Mouse (Mus musculus) right cerebral cortex, postnatal 25 days (tissue): ENCODE measurements at regions not wholly inside any gene's neighbourhood (a gene's known extent, or its start where the extent isn't known, plus 50 kb on each side); places are given as distances from the start of the nearest gene placed in this dataset.
A peak's percentile ranks its signal among the peaks of the same experiment; 100 is the strongest.
"Not testable (repeated sequence)": the region's sequence is repeated elsewhere in the genome, so short reads cannot be mapped to it uniquely, and the experiment has no call there.

ENCODE experiments used
- DNase-seq: peaks from one replicate; pipeline ENCODE4 v3.0.0; 2022

DNA sequence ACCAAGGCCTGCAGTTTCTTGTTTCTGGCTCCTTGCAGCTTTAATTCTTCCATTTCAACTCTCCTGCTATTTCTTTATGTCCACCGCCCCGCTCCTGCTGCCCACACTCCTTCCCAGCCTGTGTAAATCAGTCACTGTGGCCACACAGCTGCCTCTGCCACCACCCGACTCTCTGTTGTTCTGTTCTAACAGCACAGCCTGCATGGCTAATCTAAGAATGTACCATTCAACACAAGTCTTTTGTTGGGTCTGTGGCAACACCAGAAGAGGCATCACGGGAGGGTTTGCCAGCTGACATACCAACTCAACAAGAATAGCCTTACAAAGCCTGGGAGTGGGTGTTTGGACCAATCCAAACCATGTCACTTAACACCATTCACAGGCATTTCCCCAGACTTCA, 264.9 kb upstream of the Pum3 start:
- DNase-seq = peak; percentile 30

DNA sequence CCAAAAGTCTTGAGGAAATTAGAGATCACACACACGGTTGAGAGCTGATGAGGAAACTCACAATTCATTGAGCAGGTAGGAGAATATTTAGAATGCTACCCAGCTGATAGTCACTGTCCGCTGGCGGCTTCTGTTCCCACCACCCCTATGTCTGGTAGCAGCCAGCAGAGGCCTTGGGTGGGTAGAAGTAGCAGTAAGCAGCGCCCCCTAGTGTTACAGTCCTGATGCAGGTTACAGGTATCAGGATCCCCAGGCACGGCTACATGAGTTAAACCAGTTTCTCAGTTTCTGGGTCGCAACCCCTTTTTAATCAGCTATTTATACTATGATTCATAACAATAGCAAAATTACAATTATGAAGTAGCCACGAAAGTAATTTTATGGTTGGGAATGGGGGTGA, 264.1 kb upstream of the Pum3 start:
- DNase-seq = no peak

DNA sequence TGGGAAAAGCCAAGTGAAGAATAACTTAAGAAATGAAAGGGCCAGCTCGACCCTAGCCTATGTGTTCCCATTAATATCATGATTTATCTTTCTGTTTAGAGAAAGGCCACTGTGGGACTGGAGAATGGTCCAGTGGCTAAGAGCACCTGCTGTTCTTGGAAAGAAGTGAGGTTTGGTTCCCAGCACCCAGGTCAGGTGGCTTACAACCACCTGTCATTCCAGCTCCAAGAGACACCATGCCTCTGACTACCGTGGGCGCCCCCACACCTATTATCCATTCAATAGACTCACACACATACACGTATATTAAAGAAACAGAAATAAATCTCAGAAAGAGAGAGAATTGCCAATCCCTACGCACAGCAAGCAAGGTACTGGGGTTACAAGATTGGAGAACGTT, 263.3 kb upstream of the Pum3 start:
- DNase-seq = no peak

DNA sequence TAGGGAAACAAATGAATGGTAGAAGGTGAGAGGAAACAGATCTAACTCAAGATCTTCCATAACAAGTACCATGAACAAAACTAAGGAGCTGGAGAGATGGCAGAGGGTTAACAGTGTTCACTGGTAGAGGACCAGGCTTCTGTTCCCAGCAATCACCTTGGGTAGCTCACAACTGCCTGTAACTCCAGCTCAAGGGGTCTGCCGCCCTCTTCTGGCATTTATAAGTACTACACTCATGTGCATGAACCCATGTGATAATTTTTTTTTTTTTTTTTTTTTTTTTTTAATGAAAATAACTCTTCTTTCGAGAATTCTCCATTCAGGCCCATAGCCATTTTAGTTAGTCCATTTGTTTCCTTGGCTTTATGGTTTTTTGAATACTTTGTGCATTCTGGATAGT, 253.8 kb upstream of the Pum3 start:
- DNase-seq = no peak

DNA sequence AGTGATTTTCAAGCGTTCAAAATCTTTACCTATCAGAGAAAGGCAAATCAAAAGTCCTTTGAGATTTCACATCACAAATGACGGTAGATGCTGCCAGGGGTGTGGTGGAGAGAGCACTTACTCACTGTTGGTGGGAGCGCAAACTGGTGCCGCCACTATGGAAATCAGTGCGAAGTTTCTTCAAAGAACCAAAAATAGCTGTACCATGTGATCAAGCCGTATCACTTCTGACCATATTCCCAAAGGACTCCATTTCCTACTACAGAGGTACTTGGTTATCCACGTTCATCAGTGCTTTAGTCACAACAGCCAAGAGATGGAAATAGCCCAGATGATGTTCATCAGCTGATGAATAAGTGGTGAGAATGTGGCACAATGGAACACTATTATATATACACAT, 249.8 kb upstream of the Pum3 start:
- no peak for DNase-seq

GRCm38 (mm10) chr19:27672679-27673190, 243.1 kb upstream of the Pum3 start:
- DNase-seq = no peak

DNA sequence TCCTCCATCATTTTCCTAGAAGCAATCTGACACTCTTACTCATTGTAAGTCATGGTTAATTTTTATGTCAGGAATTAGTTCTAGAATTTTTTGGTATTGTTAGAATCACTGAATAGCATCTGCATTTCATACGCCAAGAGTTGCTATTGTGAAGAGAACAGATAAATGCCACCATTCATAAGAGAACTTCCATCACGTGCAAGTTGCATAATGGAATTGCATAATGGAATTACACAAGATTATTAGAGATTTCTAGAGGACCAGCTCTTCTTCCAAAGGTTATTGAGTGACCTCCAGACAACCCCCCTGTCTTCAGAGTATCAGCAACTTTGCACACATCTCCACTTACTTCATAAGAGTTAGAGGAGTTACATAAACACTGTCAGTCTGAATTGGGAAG, 233.7 kb upstream of the Pum3 start:
- no peak for DNase-seq

- DNase-seq = no peak
Measured at GRCm38 (mm10) chr19:27641001-27641400, 211.4 kb upstream of the Pum3 start.

- DNase-seq = no peak
Measured at GRCm38 (mm10) chr19:27633105-27633504, 203.5 kb upstream of the Pum3 start.

DNA sequence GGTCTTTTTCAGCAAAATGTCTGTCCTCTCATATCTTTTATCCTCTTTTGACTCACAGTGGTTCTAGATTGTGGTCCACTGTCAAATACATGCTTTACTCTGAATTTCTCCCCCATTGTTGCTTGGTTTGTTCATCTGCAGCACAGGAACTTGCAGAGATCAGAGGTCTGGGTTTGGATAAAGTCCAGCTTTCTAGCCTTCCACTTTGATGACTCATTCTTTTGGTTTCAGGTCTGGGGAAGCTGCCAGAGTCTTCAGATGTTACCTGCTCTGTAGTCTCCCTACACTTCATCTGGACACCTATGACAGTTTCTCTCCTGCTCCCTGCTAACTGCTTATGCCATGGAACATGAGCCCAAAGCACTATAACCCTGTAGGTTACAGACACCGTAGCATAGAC, 198.0 kb upstream of the Pum3 start:
- DNase-seq = no peak

- DNase-seq = no peak
Measured at GRCm38 (mm10) chr19:27617522-27617921, 187.9 kb upstream of the Pum3 start.

DNA sequence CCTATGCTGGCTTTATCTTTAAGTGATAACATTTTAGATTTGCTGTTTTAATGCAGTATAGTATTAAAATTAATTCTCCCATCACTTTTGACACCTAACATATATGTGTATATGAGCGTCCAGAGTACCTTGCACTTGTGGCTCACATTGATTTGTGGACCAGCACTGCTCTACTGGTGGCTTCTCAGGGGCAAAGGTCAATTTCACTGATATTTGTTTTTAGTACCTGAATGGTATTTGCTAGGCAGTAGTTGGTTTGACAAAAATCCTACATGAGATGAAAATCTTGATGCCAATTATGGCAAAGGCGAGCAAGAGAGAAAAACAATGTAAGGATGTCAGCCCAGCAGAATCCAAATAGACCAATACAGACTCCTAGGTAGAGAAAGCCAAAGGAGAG, 177.3 kb upstream of the Pum3 start:
- no peak for DNase-seq

DNA sequence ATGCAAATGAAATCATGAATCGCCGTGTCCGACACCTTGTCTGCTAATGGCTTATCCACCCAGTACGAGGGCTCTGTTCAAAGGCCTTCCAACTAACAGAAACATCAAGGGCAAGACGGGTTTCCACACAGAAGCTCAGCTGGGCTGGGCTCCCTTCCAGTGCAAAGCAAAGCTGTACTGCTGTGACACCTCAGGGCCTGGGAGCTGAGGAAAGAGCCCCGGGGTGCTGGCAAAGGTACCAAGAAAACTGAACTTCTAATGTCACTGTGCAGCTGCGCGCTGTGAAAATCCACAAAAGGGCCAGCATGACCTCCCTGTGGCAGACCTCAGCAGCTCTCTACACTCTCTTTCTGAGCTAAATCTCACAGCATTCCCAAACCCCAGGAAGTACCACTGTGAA, 173.7 kb upstream of the Pum3 start:
- no peak for DNase-seq

DNA sequence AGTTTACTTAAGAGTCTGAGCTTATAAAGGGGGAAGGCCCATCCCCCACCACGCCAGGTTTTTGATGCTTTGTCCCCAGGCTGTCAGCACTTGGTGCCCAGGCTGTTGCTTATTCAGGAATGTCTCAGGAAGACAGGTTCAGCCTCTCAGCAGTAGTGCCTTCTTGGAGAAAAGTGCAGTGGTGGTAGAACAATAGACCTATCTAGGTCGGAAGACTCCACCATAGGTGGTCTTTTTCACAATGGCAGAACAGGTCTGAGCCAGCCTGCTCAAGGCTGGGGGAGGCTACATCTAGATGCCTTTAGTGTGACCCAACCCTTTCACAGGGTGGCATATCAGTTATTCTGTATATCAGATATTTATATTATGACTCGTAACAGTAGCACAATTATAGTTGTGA, 171.9 kb upstream of the Pum3 start:
- DNase-seq = no peak

DNA sequence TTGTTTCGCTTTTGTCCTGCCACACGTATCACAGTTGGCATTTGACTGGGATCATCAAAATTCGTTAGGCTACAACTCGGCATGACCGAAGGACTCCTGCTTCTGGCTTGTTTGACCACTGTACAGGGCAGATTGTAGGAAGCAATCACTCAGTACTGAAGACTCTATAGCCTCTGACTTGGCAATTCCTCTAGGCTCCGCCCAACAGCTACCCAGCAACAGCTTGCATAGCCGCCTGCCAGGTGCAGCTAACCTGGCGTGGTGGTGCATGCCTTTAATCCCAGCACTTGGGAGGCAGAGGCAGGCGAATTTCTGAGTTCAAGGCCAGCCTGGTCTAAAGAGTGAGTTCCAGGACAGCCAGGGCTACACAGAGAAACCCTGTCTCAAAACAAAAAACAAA, 170.8 kb upstream of the Pum3 start:
- not testable (repeated sequence) for DNase-seq

DNA sequence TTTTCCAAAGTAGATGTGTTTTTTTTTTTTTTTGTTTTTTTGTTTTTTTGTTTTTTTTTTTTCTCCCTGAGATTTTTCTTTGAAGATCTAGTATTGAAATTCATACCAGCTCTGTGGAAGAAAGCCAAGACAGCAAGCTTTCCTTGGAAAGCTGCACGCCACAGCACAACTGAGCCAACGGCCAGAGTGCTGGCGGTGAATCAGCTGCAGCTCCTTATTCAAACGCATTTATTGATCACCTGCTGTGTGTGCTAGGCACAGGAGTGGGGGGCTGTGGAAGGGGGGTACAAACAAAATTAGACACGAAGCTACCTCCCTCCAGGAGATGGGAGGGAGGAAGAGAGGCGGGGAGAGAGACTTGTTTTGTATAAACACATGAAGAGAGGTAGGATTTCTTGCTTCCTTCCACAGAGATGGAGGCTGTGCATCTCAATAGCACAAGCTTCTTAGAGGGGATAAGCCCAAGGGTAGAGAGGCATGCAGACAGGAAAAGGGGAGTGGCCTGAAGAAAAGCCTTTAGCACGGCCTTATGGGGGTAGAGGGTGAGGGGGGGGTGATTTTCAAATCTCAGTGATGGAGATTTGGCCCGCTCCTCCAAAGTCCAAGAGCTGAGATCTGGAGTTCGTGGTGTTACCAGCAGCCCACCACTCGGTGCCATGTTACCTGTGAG, 170.1 kb upstream of the Pum3 start:
- peak; percentile 47 for DNase-seq

GRCm38 (mm10) chr19:27598350-27598749, 168.7 kb upstream of the Pum3 start:
- DNase-seq = peak; percentile 38

GRCm38 (mm10) chr19:27585566-27585965, 155.9 kb upstream of the Pum3 start:
- DNase-seq = no peak

GRCm38 (mm10) chr19:27582111-27582500, 152.5 kb upstream of the Pum3 start:
- no peak for DNase-seq

DNA sequence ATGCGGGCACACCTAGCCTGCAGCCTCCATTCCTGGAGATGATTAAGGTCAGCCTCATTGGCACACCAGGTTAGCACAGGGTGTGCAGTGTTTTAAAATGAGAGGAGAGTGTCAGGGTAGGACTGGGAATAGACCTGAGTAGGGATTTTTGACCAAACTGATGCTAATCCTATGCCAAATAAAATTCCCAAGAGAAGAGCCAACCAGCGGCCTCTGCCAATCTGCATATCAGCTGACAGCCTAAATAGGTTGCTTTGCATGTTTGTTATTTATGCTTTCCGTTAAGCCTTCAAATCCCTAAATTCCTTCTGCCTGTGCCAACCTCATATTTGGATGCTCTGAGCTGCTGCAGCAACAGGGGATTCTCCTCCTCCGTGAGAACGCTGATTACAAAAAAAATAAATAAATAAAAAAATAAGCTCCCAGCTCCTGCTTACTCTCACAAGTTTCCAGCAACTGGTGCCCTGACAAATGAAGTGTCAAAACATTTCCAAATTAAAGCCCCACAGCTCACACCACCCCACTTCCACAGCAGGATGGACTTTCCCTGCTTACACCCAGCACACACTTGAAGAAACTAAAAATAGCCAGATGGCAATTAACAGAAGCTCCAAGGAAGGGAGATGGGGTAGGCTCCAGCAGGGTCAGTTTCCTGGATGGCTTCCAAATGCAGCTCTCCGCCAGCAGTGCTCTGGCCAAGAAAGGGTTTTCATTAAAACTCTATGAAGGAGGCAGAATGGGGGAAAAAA, 151.9 kb upstream of the Pum3 start:
- no peak for DNase-seq

- DNase-seq = peak; percentile 60
Measured at GRCm38 (mm10) chr19:27576478-27576877, 146.9 kb upstream of the Pum3 start.

GRCm38 (mm10) chr19:27566929-27567328, 137.3 kb upstream of the Pum3 start:
- no peak for DNase-seq

DNA sequence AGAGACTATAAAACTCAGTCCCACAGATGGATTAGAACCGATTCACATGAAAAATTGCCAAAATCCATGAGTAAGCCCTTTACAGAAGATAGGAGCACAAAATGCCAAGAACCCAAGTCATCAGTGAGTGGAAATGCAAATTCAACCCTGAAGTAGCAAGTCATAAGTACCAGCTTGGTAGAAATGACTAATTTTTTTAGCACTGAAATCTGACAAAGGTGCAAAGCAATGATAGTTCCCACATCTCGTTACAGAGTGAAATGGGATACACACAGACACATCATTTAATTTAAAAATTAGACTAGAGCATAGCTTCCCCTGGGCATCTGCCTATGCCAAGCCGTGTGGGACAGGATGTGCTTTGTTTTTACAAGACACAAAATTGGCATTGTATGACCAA, 136.4 kb upstream of the Pum3 start:
- DNase-seq = no peak

GRCm38 (mm10) chr19:27564086-27564485, 134.5 kb upstream of the Pum3 start:
- DNase-seq = no peak

DNA sequence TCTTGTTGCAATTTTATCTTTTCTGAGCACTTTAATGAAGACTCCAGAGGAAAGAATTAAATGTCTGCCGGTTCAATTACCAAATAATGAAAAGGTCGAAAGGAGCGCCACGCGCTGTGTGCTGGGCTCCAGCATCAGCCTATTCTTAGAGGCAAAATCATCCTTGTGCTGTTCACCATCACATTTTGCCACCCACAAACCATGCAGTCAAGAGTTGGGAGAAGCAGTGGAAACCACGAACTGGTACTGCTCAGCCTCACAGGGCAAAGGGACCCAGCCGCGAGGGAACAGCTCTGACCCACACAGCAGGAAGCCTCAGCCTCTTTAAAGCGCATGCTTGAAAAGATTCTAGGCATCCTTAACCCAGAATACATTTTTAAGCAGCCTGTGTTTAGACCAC, 134.0 kb upstream of the Pum3 start:
- no peak for DNase-seq
